Mouse (Mus musculus) spleen, postnatal 10 days (tissue): ENCODE results near the gene Pde6d.
A peak's percentile ranks its signal among the peaks of the same experiment; 100 is the strongest.

Source experiments
- DNase-seq, 2 experiments: peaks; one replicate each; pipeline ENCODE4 v3.0.0; 2021 to 2022; ENCODE audit warnings: low spot score in 2 of 2

Gene Pde6d

DNA sequence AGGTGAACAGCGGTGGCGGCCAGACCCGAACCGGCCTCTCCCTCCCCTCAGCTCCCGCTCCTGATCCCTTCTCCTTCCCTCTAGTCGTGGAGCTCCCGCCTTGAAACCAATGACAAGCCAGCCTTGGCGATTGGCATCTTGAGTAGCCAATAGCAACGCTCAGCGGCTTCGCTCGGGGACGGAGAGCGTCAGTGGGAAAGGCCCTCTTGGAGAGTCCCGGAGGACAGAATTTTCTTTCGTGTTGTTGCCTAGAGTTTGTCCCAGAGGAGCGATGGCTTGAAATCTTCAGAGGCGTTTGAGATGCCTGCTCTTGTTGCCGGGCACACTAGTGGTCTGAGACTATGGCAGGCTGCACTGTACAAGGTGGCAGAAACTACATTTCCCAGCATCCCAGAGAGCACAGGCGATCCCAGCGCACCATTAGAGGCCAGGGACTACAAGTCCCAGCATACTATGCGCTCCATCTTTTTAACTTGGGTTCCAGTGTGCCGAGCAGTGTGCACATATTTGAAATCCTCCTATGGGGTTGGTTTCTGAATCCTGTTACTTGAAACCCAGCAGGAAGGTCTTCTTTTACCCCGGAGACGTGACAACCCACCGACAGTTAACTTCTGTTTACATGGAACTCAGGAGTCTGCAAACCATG lies at the start of gene Pde6d, which contains the start of gene Cops7b:
Gene Pde6d, minus strand, starts transcription at position 179 of the 646 bp plus-strand sequence.
Gene Cops7b, plus strand, starts transcription at position 454 of the 646 bp plus-strand sequence.
- peak; percentile 93 to 96 for DNase-seq

DNA sequence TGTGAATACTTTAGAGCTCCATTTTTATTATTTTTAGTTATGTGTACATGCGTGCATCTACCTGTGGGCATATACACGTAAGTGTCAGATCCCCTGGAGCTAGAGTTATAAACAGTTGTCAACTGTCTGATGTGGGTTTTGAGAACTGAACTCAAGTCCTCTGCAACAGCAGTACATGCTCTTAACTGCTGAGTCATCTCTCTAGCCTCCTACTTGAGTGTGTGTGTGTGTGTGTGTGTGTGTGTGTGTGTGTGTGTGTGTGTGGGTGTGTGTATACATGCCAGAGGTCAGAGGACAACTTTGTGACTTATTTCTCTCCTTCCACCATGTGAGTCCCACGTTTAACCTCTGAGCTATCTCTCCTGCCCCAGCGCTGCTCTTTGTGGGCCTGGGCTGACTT lies 48.1 kb upstream of the Pde6d start:
- DNase-seq = no peak

DNA sequence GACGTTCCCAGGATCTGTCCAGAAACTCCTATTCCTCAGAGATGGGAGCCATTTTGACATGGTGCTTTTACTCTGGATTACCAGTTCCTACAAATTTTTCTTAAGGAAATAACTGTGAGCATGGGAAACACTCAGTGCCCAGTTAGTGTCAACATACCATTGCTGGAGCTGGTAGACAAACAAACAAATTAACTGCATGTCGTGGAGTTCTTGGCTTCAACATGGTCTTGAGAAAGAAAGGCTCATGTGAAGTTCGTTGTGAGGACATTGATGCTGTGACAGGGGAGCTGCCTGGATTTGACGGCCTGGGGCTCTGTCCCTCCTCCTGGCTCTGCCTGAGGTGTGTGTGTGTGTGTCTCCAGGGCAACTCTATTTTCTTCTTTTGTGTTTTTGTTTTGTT lies 47.5 kb upstream of the Pde6d start:
- no peak for DNase-seq

- no peak for DNase-seq
Measured at GRCm38 (mm10) chr1:86628270-86628669, 45.8 kb upstream of the Pde6d start.

DNA sequence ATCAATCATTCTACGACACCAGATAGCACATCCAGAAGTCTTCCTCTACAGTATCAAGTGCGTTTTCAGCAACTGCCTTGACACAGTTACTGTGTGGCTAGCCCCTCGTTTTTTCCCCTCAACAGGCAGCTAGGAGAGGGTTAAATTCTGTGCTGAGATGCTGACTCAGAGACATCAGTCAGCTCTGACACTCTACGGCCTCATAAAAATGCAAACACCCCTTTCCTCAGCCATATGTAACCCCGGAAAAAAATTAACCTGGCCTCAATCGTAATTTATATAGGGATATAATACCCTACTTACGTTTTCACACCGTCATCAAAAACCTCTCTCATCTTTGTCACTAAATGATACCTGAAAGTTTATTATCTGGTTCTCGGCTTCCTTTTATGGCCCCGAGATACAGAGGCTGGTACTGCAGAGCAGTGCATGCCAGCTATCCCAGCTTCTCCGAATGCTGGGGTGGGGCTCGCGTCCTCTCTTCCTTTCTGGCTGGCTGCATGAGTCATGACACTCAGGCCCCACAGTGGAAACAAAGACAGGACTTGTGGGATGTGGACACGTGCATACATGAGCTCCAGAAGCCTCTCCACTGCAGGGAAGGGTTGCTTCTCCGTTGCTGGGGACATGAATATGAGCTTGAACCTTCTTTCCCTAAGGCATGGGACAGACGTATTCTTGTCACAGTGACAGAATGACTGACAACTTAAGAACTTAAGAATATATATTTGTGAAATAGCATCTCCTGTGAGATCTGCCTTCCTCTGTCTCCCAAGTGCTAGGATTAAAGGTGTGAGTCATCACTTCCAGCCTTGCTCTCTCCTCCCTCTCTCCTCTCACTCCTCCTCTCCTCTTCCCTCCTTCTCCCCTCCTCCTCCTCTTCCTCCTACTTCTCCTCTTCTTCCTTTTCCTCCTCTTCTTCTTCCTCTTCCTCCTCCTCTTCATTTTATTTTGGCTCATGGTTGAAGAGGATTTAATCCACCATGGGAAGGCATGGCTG lies 40.9 kb upstream of the Pde6d start:
- DNase-seq = no peak

DNA sequence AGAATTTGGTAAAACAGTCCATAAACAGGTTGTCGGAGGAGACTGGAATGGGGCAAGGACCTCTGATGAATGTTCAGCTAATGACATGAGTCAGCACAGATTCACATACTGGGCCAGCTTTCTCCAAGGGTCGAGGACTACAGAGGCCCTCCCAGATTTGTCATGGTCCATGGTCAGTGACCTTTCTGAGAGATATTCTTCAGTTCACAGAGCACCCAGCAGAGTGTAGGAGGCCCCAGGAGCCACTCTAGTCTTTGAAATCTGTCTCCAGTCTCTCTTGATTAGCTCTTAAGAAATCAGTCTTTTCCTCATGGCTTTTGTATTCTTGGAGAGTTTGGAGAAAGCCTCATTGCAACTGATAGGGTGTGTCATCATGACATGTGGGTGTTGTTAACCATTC lies 39.9 kb upstream of the Pde6d start:
- DNase-seq = no peak

DNA sequence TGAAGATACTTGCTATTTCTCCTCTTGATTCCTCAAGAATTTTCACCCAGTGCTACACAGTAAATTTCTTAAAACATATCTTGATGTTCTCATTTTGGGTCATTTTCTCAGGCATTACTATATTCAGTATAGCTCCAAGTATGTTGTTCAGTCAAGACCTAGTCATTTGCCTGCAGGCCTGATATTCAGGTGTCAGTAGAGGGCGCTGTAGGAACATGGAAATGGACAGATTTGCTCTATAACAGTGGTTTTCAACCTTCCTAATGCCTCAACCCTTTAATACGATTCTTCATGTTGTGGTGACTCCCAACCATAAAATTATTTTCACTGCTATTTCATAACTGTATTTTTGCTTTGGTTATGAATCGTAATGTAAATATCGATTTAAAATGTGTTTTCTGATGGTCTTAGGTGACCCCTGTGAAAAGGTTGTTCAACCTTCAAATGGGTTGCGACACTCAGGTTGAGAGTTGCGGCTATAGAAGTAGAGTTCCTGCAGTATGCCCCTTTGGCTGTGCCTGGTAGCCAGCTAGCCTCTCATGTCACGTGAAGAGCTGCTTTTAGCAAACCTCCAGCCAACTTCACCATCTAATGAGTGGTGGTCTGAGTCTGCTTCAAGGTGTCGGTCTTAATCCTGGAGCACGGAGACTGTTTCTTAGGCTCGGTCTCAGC lies 36.2 kb upstream of the Pde6d start:
- peak; percentile 15 to 66 for DNase-seq

GRCm38 (mm10) chr1:86614269-86614668 lies 31.8 kb upstream of the Pde6d start:
- no peak for DNase-seq

DNA sequence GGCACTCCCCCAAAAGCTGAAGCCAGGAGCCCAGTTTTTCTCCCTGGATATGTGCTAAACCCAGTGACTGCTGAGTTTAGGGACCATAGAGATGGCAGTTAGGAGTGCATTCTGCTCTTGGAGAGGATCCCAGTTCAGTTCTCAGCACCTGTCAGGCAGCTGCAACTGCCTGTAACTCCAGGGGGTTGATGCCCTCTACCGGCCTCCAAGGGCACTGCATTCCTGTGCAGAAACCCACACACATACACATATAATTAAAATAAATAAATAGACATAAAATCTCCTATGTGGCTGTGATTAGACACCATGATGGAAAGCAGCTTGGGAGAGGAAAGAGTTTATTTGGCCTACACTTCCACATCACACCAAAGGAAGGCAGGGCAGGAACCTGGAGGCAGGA lies 29.7 kb upstream of the Pde6d start:
- no peak for DNase-seq

- no peak for DNase-seq
Measured at GRCm38 (mm10) chr1:86610954-86611353, 28.5 kb upstream of the Pde6d start.

- no peak for DNase-seq
Measured at GRCm38 (mm10) chr1:86600117-86600516, 17.7 kb upstream of the Pde6d start.

DNA sequence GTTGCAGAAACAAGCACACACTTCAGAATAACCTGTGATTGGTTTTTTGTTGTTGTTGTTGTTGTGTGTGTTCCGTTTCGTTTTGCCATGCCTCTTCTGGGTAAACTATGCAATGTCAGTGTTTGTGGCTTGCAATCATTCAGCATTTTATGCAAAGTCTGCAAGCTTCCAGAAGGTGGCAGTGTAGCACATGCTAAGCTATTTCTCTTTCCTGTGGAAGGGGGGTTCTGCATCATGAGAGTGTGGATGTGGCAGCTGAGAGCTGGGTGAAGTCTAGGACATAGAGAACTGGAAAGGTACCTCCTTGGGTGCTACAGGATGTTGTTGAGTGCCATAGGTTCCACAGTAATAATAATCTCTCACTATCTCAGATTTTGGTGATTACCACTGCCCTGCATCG lies 16.1 kb upstream of the Pde6d start:
- peak in 1 of 2 experiments; percentile 20 for DNase-seq

GRCm38 (mm10) chr1:86596512-86596911 lies 14.1 kb upstream of the Pde6d start:
- no peak for DNase-seq

DNA sequence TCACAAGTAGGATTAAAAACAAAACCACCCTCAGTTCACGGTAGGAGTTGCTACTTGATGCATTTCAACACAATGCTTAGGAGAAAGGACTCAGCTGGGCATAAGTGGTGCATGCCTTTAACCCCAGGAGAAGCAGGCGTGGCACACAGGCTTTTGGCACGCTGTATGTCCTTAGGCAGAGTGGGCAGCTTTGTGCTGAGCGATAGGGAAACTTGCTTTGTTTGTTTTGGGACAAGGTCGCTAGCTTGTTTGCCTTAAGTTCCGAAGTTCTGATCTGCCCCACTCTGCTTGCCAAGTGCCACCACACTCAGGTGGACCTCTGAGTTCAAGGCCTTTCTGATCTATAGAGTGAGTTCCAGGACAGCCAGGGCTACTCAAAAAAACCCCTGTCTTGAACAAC lies 12.9 kb upstream of the Pde6d start:
- no peak for DNase-seq

- DNase-seq = no peak
Measured at GRCm38 (mm10) chr1:86594539-86594938, 12.1 kb upstream of the Pde6d start.

DNA sequence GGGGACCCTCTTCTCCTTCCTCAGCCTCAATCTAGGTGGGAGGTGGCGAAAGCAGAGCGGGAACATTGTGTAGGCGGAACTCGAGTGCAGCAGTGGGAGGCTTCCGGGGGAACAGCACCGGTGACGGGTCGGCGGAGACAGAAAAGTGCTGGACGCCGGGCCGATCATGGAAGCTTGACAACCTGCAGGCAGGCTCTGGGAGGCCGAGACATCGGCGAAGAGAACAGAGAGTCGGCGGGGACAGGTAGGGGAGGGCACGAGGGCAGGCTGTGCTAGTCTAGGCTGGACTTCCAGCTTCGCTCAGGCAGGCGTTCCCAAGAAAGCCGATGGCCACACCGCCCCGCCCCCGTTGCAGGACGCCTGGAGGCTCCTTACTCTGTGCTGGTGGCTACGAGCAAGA lies 4.6 kb upstream of the Pde6d start:
- DNase-seq = peak; percentile 79 to 87

GRCm38 (mm10) chr1:86583709-86584108 lies 1.3 kb upstream of the Pde6d start:
- DNase-seq = no peak

DNA sequence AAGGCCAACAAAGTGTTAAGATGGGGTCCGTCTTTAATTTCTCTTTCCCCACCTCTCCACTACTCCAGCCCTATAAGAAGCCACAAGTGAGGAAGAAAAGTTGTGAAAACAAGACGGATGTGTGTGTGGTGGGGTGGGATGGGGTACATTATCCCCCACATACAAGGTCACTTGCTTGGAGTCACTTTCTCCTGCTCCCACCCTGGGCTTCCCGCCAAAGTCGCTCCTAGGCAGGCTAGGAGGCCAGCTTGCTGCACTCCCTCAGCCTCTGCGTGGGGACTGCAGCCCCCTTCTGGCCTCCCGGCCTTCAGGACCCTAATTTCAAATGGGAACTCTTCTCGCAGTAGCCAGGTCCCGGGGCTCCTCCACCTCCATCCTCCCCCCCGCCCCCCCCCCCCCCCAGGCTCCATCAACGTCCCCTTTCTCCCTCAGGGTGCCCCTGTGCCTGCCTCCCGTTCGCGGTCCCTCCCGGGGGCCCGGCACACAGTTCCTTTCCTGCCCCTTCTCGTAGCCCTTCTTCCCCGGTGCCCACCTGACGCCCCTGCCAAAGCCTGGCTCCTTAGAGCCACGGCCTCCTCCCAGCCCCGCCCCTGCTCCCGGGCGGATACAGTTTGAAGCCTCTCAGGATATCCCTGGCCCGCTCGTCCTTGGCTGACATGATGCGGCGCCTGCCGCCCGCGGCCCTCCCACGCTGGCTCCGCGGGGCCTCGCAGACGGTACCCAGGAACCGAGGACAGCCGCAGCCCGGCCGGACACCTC lies 558 bp downstream of the Pde6d start:
- DNase-seq = peak; percentile 18 to 54

DNA sequence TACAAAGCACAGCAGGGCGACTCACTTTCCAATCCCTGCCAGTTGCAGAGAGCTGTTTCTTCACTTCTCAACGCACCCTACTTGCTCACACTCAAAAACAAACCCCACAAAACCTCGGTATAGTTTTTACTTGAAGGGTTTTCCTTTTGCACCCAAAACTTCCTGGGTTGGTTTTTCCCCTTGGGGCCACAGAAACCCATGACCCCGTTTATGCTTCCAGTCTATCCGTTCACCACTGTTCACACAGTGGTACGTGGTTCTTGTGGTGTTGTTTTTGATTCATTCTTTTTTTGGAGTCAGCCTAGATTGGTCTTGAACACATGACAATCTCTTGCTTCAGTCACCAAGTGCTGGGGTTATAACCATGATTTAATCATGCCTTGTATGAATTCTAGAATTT lies 2.0 kb downstream of the Pde6d start:
- DNase-seq = no peak

DNA sequence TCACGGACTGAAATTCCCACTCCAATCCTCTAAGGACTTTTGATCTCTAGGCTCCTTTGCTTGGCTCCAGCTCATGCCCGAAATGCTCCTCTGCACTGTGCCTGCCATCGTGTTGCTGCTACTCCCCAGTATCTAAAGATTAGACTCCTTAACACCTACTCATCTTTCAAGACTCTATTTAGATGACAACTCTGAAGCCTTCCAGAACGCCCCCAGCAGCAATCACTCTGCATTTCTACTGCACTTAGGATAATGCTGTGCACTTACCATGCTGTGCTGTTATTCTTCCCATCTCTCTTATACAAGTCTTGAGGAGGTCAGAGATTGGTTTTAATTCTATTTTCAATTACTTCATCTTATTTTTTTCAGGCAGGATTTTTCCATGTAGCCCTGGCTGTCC lies 10.5 kb downstream of the Pde6d start:
- DNase-seq = no peak

- DNase-seq = no peak
Measured at GRCm38 (mm10) chr1:86571381-86571780, 11.0 kb downstream of the Pde6d start.
